In genomic region chr17:64016606-64017005, GRCm38 (mm10) we compare ENCODE assay signal across 20 mouse cellular contexts.
DNase-seq lines count a peak whose midpoint lies in the region.
"Had no signal": no experiment of that assay in that cellular context is flagged by ENCODE, and none has a peak within 500 bp of the region (broad histone marks: within the 10 kb centered on the region; RNA-seq: fewer than 3 reads in every experiment).

No protein-coding gene starts in this region.

- H3K9me3 ChIP-seq in midbrain, embryonic 10.5 days (replicated peaks), result no peaks in the 10 kb centered on the region
- H3K9me3 ChIP-seq: G1E had no signal

- no peaks in the 10 kb centered on the region for H3K36me3 ChIP-seq in midbrain, embryonic 10.5 days

- H3K4me1 ChIP-seq in midbrain, embryonic 10.5 days, result peaks cover 14% of the 10 kb centered on the region

- no peak overlapping the region for H3K27ac ChIP-seq in midbrain, embryonic 10.5 days (replicated peaks)

- no peak overlapping the region for H3K4me3 ChIP-seq in midbrain, embryonic 10.5 days

- no peaks in the 10 kb centered on the region for H3K27me3 ChIP-seq in midbrain, embryonic 10.5 days (ENCODE audit: low read depth, poor library complexity, severe bottlenecking)
- H3K27me3 ChIP-seq: CH12.LX, Patski had no signal

- peak; percentile 69 for DNase-seq in A20 (ENCODE audit: low read depth, low spot score)
- peak; percentile 77 for DNase-seq in fat pad, adult 2 months (ENCODE audit: extremely low read depth, low read depth, low spot score)
- DNase-seq in gonadal fat pad, adult 2 months (ENCODE audit: low read depth), result peak; percentile 57
- no peak for DNase-seq in testis, postnatal 10 days (ENCODE audit: low spot score)
- no peak for DNase-seq in cerebellum, postnatal 36 days
- no peak for DNase-seq in midbrain, embryonic 10.5 days (ENCODE audit: low spot score)
- DNase-seq: adrenal gland, adult 2 months; adrenal gland, adult 8-10 months; adrenal gland, postnatal 10 days; adrenal gland, postnatal 14 days; adrenal gland, postnatal 25 days; adrenal gland, postnatal 36 days; B cell, adult 2 months; cerebellum, adult 11 months; cerebellum, adult 11-12 months; cerebellum, adult 18-20 months; cerebellum, adult 2 months had no signal

- WGBS in midbrain, embryonic 10.5 days, result 92% methylated on average over 4 of the region's 4 CpGs

Comparison
In these comparisons a context has a peak if more than half of its experiments do, and no peak if none do; other contexts are left out.
1. DNase-seq: peak in A20 (single experiment), fat pad, adult 2 months (single experiment) and gonadal fat pad, adult 2 months (single experiment); none in testis, postnatal 10 days (single experiment), cerebellum, postnatal 36 days (0 of 2) and midbrain, embryonic 10.5 days (single experiment).